Mouse (Mus musculus) lung, postnatal 0 days (tissue): ENCODE results near the gene Mtfp1.

Experiments used
- CTCF ChIP-seq: IDR thresholded peaks from 2 replicates; pipeline ENCODE4 v1.5.1; 2016; ENCODE audit warnings: antibody characterized with exemption, mild to moderate bottlenecking
- EP300 ChIP-seq: IDR thresholded peaks from 2 replicates; pipeline ENCODE4 v1.6.1; 2016; ENCODE audit warnings: antibody characterized with exemption, mild to moderate bottlenecking, control low read depth

- no peak for TF ChIP-seq CTCF
- no peak for TF ChIP-seq EP300
These were observed 43.7 kb upstream of the Mtfp1 start for GRCm38 (mm10) chr11:4138964-4139363.
